Mouse (Mus musculus): ENCODE data around the gene Ces1f.

The Ces1f gene

DNA sequence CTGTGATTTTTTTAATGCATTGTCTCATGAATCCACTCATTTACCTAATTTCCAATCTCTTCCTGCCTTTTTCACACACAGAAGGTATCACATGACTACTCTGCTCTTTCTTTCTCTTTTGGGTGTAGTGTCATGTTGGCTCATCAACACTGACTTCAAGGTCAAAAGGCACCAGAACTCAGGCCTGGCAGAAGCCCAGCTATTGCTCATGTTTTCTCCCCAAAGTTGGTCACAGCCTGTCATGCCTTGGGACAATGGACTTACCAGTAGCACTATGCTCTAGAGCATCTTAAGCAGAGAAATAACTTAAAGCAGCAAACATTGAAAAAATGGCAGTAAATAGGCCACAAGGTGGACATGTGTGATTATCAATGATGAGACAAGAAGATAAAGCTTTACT is 68.5 kb downstream of the Ces1f start:
- DNase-seq (ENCODE audit: low read depth, low spot score): no peak

Data from retina, postnatal 7 days (tissue).